Mouse (Mus musculus): ENCODE data around the gene Grin2c. TPM values are rescaled to one million over a fixed set of nuclear protein-coding genes. Genes with fewer than 3 reads are reported as not detected.
A peak's percentile ranks its signal among the peaks of the same experiment; 100 is the strongest.

The Grin2c gene
- polyA plus RNA-seq, 1 experiment from 2014 or later = not detected

- 29% methylated on average over 12 of the region's 12 CpGs for WGBS
- no peak overlapping the region for H3K4me3 ChIP-seq
- H3K4me2 ChIP-seq = no peak overlapping the region
- H3K9me3 ChIP-seq = no peaks in the 10 kb centered on the region
- ATAC-seq (ENCODE audit: extremely low read depth, insufficient number of reproducible peaks, low FRiP score, low TSS enrichment) = no peak
- H3K9ac ChIP-seq = no peak overlapping the region; the same call in 1 of the 2 replicates
- H3K36me3 ChIP-seq = no peaks in the 10 kb centered on the region
- H3K27ac ChIP-seq (replicated peaks) = no peak overlapping the region
- peaks cover 88% of the 10 kb centered on the region for H3K4me1 ChIP-seq
- H3K27me3 ChIP-seq (replicated peaks) = peaks cover 30% of the 10 kb centered on the region; the same call in 1 of the 2 replicates
Measured at GRCm38 (mm10) chr11:115227640-115228039, 39.4 kb downstream of the Grin2c start.

GRCm38 (mm10) chr11:115226811-115227491, 40.1 kb downstream of the Grin2c start:
- WGBS = 41% methylated on average over 14 of the region's 14 CpGs
- Histone ChIP-seq H3K4me2 (no peak overlapping the region), H3K9ac (0 out of 2 replicates have a peak overlapping the region, but pooled peaks have one; percentile 29), H3K36me3 (no peaks in the 10 kb centered on the region), H3K27ac (replicated peaks) (peak overlapping the region; percentile 58), H3K27me3 (replicated peaks) (peaks cover 23% of the 10 kb centered on the region; the same call in 1 of the 2 replicates), H3K4me3 (no peak overlapping the region), H3K4me1 (peaks cover 91% of the 10 kb centered on the region), H3K9me3 (no peaks in the 10 kb centered on the region)
- no peak for ATAC-seq (ENCODE audit: extremely low read depth, insufficient number of reproducible peaks, low FRiP score, low TSS enrichment)

- Histone ChIP-seq H3K9me3 (no peaks in the 10 kb centered on the region), H3K36me3 (no peaks in the 10 kb centered on the region), H3K4me1 (peaks cover 95% of the 10 kb centered on the region), H3K4me3 (no peak overlapping the region), H3K9ac (no peak overlapping the region), H3K4me2 (no peak overlapping the region), H3K27ac (replicated peaks) (no peak overlapping the region), H3K27me3 (replicated peaks) (0 out of 2 replicates have a peak, but pooled peaks cover 10% of the 10 kb centered on the region)
- no peak for ATAC-seq (ENCODE audit: extremely low read depth, insufficient number of reproducible peaks, low FRiP score, low TSS enrichment)
- WGBS = 78% methylated on average over 6 of the region's 6 CpGs
Measured at GRCm38 (mm10) chr11:115225301-115225700, 41.7 kb downstream of the Grin2c start.

GRCm38 (mm10) chr11:115224889-115225288, 42.2 kb downstream of the Grin2c start:
- no peak for ATAC-seq (ENCODE audit: extremely low read depth, insufficient number of reproducible peaks, low FRiP score, low TSS enrichment)
- Histone ChIP-seq H3K4me1 (peaks cover 95% of the 10 kb centered on the region), H3K9ac (no peak overlapping the region)

GRCm38 (mm10) chr11:115223877-115224276, 43.2 kb downstream of the Grin2c start:
- Histone ChIP-seq H3K9ac (peak overlapping the region; percentile 17), H3K4me2 (0 out of 2 replicates have a peak overlapping the region, but pooled peaks have one; percentile 58), H3K27ac (replicated peaks) (peak overlapping the region; percentile 93), H3K9me3 (no peaks in the 10 kb centered on the region), H3K36me3 (no peaks in the 10 kb centered on the region), H3K4me1 (peaks cover 95% of the 10 kb centered on the region), H3K4me3 (no peak overlapping the region), H3K27me3 (replicated peaks) (0 out of 2 replicates have a peak, but pooled peaks cover 2% of the 10 kb centered on the region)
- no peak for ATAC-seq (ENCODE audit: extremely low read depth, insufficient number of reproducible peaks, low FRiP score, low TSS enrichment)
- WGBS = 19% methylated on average over 6 of the region's 6 CpGs

More at GRCm38 (mm10) chr11:115224889-115225288, 42.2 kb downstream of the Grin2c start:
- Histone ChIP-seq H3K4me2 (no peak overlapping the region), H3K36me3 (no peaks in the 10 kb centered on the region), H3K4me3 (no peak overlapping the region), H3K27ac (replicated peaks) (no peak overlapping the region), H3K9me3 (no peaks in the 10 kb centered on the region), H3K27me3 (replicated peaks) (0 out of 2 replicates have a peak, but pooled peaks cover 8% of the 10 kb centered on the region)
- 35% methylated on average over 8 of the region's 8 CpGs for WGBS

GRCm38 (mm10) chr11:115223451-115223850, 43.6 kb downstream of the Grin2c start:
- no peaks in the 10 kb centered on the region for H3K9me3 ChIP-seq
- peaks cover 1% of the 10 kb centered on the region for H3K27me3 ChIP-seq (replicated peaks)
- H3K9ac ChIP-seq = peak overlapping the region; percentile 17
- ATAC-seq (ENCODE audit: extremely low read depth, insufficient number of reproducible peaks, low FRiP score, low TSS enrichment) = no peak
- H3K36me3 ChIP-seq = no peaks in the 10 kb centered on the region
- peak overlapping the region; percentile 58; the same call in 1 of the 2 replicates for H3K4me2 ChIP-seq
- H3K4me3 ChIP-seq = no peak overlapping the region
- peaks cover 95% of the 10 kb centered on the region for H3K4me1 ChIP-seq
- 41% methylated on average over 11 of the region's 11 CpGs for WGBS
- peak overlapping the region; percentile 93 for H3K27ac ChIP-seq (replicated peaks)

- Histone ChIP-seq H3K4me2 (peak overlapping the region; percentile 58), H3K9ac (peak overlapping the region; percentile 17; the same call in 1 of the 2 replicates), H3K27ac (replicated peaks) (peak overlapping the region; percentile 93), H3K4me3 (peak overlapping the region; percentile 20; the same call in 1 of the 2 replicates), H3K36me3 (no peaks in the 10 kb centered on the region), H3K27me3 (replicated peaks) (peaks cover 6% of the 10 kb centered on the region), H3K9me3 (no peaks in the 10 kb centered on the region), H3K4me1 (peaks cover 95% of the 10 kb centered on the region)
- 5% methylated on average over 5 of the region's 5 CpGs for WGBS
- peak; percentile 14; the same call in 1 of the 2 replicates for ATAC-seq (ENCODE audit: extremely low read depth, insufficient number of reproducible peaks, low FRiP score, low TSS enrichment)
Measured at GRCm38 (mm10) chr11:115222570-115222969, 44.5 kb downstream of the Grin2c start.

GRCm38 (mm10) chr11:115222077-115222476, 45.0 kb downstream of the Grin2c start:
- H3K9me3 ChIP-seq = no peaks in the 10 kb centered on the region
- ATAC-seq (ENCODE audit: extremely low read depth, insufficient number of reproducible peaks, low FRiP score, low TSS enrichment) = no peak
- no peaks in the 10 kb centered on the region for H3K36me3 ChIP-seq
- peak overlapping the region; percentile 93 for H3K27ac ChIP-seq (replicated peaks)
- peak overlapping the region; percentile 17; the same call in 1 of the 2 replicates for H3K9ac ChIP-seq
- H3K4me3 ChIP-seq = peak overlapping the region; percentile 20; the same call in 1 of the 2 replicates
- 13% methylated on average over 12 of the region's 12 CpGs for WGBS
- H3K27me3 ChIP-seq (replicated peaks) = peaks cover 6% of the 10 kb centered on the region
- peak overlapping the region; percentile 58 for H3K4me2 ChIP-seq
- peaks cover 95% of the 10 kb centered on the region for H3K4me1 ChIP-seq

- 83% methylated on average over 10 of the region's 10 CpGs for WGBS
- H3K4me2 ChIP-seq = no peak overlapping the region
- peaks cover 8% of the 10 kb centered on the region; the same call in 1 of the 2 replicates for H3K36me3 ChIP-seq
- peaks cover 81% of the 10 kb centered on the region for H3K4me1 ChIP-seq
- peaks cover 6% of the 10 kb centered on the region for H3K27me3 ChIP-seq (replicated peaks)
- H3K27ac ChIP-seq (replicated peaks) = peak overlapping the region; percentile 25; the same call in 1 of the 2 replicates
- no peaks in the 10 kb centered on the region for H3K9me3 ChIP-seq
- ATAC-seq (ENCODE audit: extremely low read depth, insufficient number of reproducible peaks, low FRiP score, low TSS enrichment) = no peak
- no peak overlapping the region for H3K9ac ChIP-seq
- no peak overlapping the region for H3K4me3 ChIP-seq
Measured at GRCm38 (mm10) chr11:115219685-115220084, 47.4 kb downstream of the Grin2c start.

- peaks cover 80% of the 10 kb centered on the region for H3K4me1 ChIP-seq
- H3K36me3 ChIP-seq = peaks cover 8% of the 10 kb centered on the region; the same call in 1 of the 2 replicates
- WGBS = 31% methylated on average over 9 of the region's 9 CpGs
- no peak overlapping the region for H3K4me2 ChIP-seq
- H3K27me3 ChIP-seq (replicated peaks) = peaks cover 6% of the 10 kb centered on the region
- H3K27ac ChIP-seq (replicated peaks) = peak overlapping the region; percentile 25; the same call in 1 of the 2 replicates
- H3K9ac ChIP-seq = peak overlapping the region; percentile 50; the same call in 1 of the 2 replicates
- H3K4me3 ChIP-seq = no peak overlapping the region
- no peaks in the 10 kb centered on the region for H3K9me3 ChIP-seq
- no peak for ATAC-seq (ENCODE audit: extremely low read depth, insufficient number of reproducible peaks, low FRiP score, low TSS enrichment)
Measured at GRCm38 (mm10) chr11:115219263-115219662, 47.8 kb downstream of the Grin2c start.
